Mouse (Mus musculus) embryonic fibroblast, embryonic 13.5 days (primary cell): ENCODE results near the gene Krtap1-3.

Source experiments
- CTCF ChIP-seq: IDR thresholded peaks from 2 replicates; pipeline ENCODE4 v1.5.1; 2011; ENCODE audit warnings: mild to moderate bottlenecking, control low read depth, low read length, moderate library complexity, borderline replicate concordance; ENCODE audit not compliant: insufficient read depth
- POLR2A ChIP-seq: IDR thresholded peaks from 2 replicates; pipeline ENCODE4 v1.6.1; 2011; ENCODE audit warnings: low read depth, mild to moderate bottlenecking, control low read depth, low read length, moderate library complexity

DNA sequence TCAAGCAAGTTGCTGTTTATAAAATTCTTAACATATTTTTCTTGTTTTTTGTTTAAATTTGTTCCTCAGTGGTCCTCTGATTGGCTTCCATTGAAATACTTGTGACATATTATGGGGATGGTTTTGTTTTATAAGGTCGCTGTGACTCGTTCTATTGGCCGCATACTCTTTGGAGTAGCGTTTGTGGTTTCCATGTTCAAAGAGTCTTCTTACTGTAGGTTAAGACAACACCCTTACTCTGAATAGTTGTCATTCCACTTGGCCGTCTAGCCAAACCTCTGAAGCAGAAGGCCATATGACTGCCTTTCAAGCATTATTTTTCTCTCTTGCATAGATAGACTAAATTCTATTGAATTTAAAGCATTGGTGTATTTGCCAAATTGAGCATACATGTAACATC lies 10.1 kb downstream of the Krtap1-3 start:
- no peak for TF ChIP-seq CTCF
- no peak for TF ChIP-seq POLR2A
